ENCODE assay signal across 13 mouse cellular contexts in genomic region chr8:123331301-123331700, GRCm38 (mm10). TPM values are rescaled to one million over a fixed set of nuclear protein-coding genes. Genes with fewer than 3 reads are reported as not detected.
DNase-seq lines count a peak whose midpoint lies in the region; ATAC-seq and TF ChIP-seq lines count a peak whose summit lies in the region.
"Had no signal": no experiment of that assay in that cellular context is flagged by ENCODE, and none has a peak within 500 bp of the region (broad histone marks: within the 10 kb centered on the region; RNA-seq: fewer than 3 reads in every experiment).

No protein-coding gene starts in this region.

- no peak for ATAC-seq in liver, embryonic 14.5 days (ENCODE audit: insufficient read depth)

- TF ChIP-seq EP300 in liver, embryonic 14.5 days (IDR thresholded peaks at IDR 0.05; ENCODE audit: low read depth) = no peak

- H3K4me3 ChIP-seq in embryonic fibroblast, embryonic 13.5 days (ENCODE audit: insufficient read depth, low read length) = no peak overlapping the region
- no peak overlapping the region for H3K4me3 ChIP-seq in liver, embryonic 14.5 days (ENCODE audit: insufficient read depth in 1 of 2, low read depth in 2 of 2, low read length in 2 of 2)

- H3K27me3 ChIP-seq in liver, embryonic 14.5 days (ENCODE audit: control insufficient read depth, insufficient read depth, low read length) = no peaks in the 10 kb centered on the region

- H3K9ac ChIP-seq in liver, embryonic 14.5 days (replicated peaks) = no peak overlapping the region
- H3K9ac ChIP-seq: heart, embryonic 12.5 days; lung, embryonic 14.5 days had no signal

- no peak for TF ChIP-seq CTCF in embryonic fibroblast, embryonic 13.5 days (IDR thresholded peaks at IDR 0.05; ENCODE audit: borderline replicate concordance, insufficient read depth, low read length)
- TF ChIP-seq CTCF in liver, embryonic 14.5 days (IDR thresholded peaks at IDR 0.05; ENCODE audit: low read depth) = no peak

- peak; percentile 49 for DNase-seq in right cerebral cortex, adult 18-20 months
- no peak for DNase-seq in right cerebral cortex, postnatal 10 days (ENCODE audit: low spot score in 2 of 2)
- no peak for DNase-seq in liver, embryonic 14.5 days (ENCODE audit: low read depth in 3 of 3, low spot score in 3 of 3)
- DNase-seq in left cerebral cortex, adult 9 months (ENCODE audit: low spot score in 2 of 2) = no peak
- DNase-seq in left cerebral cortex, postnatal 10 days (ENCODE audit: extremely low spot score in 1 of 2, low spot score in 2 of 2) = no peak
- no peak for DNase-seq in cerebellum, adult 9-11 months
- DNase-seq: cerebellum, postnatal 36 days; kidney, adult 11 months; lung, embryonic 14.5 days; right cerebral cortex, postnatal 4 days; thymus, postnatal 36 days had no signal

- intact Hi-C loops in left cerebral cortex, postnatal 10 days (cut with DNase I) = no loop called here

- peak overlapping the region; percentile 76 for H3K4me2 ChIP-seq in liver, embryonic 14.5 days (ENCODE audit: low read depth)

- whole genome bisulfite sequencing in liver, embryonic 14.5 days (ENCODE audit: insufficient replicate concordance) = 53% methylated on average over 2 of the region's 2 CpGs

- peak; percentile 70 for TF ChIP-seq POLR2A in embryonic fibroblast, embryonic 13.5 days (IDR thresholded peaks at IDR 0.05; ENCODE audit: low read depth, low read length)

- H3K36me3 ChIP-seq in liver, embryonic 14.5 days (replicated peaks; ENCODE audit: control insufficient read depth, insufficient read depth, low read depth) = no peaks in the 10 kb centered on the region
- H3K36me3 ChIP-seq: heart, embryonic 12.5 days had no signal

- no peaks in the 10 kb centered on the region for H3K9me3 ChIP-seq in liver, embryonic 14.5 days (ENCODE audit: control insufficient read depth, low read length)
- H3K9me3 ChIP-seq: heart, embryonic 12.5 days had no signal

- H3K4me1 ChIP-seq in embryonic fibroblast, embryonic 13.5 days (ENCODE audit: control insufficient read depth, insufficient read depth, low read length) = peaks cover 12% of the 10 kb centered on the region
- peaks cover 15 to 34% of the 10 kb centered on the region in 2 experiments; a peak in 3 of 4 replicates for H3K4me1 ChIP-seq in liver, embryonic 14.5 days (replicated peaks; ENCODE audit: control insufficient read depth in 2 of 2, insufficient read depth in 2 of 2, low read length in 1 of 2)

- peak overlapping the region; percentile 98 for H3K27ac ChIP-seq in embryonic fibroblast, embryonic 13.5 days (ENCODE audit: insufficient read depth, low read length)
- no peak overlapping the region for H3K27ac ChIP-seq in liver, embryonic 14.5 days

RNA-seq across cellular contexts. Expression of gene Spire2, which starts 1.2 kb away (rescaled TPM):
- 3.0 and 4.7 TPM in 2 replicates for polyA plus RNA-seq in embryonic fibroblast, embryonic 13.5 days (2011; ENCODE audit: insufficient read length, low read depth, missing spikeins)
- 3.0 TPM in 2 replicates for polyA plus RNA-seq in liver, embryonic 14.5 days (2012; rRNA removed)
- 2.2 and 2.9 TPM in 2 replicates for polyA plus RNA-seq in liver, embryonic 14.5 days (2014; fragmentation: Nextera tagmentation; extraction: Ambion mirVana)
- 10 to 100 TPM; 16.2 to 17.4 TPM for total RNA-seq in left cerebral cortex, postnatal 10 days (2021)

RNA-seq across cellular contexts. Expression of gene Fanca, which starts 12.9 kb away (rescaled TPM):
- polyA plus RNA-seq in embryonic fibroblast, embryonic 13.5 days (2011; ENCODE audit: insufficient read length, low read depth, missing spikeins) = 24.0 and 37.4 TPM in 2 replicates
- polyA plus RNA-seq in liver, embryonic 14.5 days (2012; rRNA removed) = 22.8 and 24.6 TPM in 2 replicates
- 17.3 and 19.4 TPM in 2 replicates for polyA plus RNA-seq in liver, embryonic 14.5 days (2014; fragmentation: Nextera tagmentation; extraction: Ambion mirVana)
- 1 to 10 TPM; 4.0 to 4.1 TPM for total RNA-seq in left cerebral cortex, postnatal 10 days (2021)

RNA-seq across cellular contexts. Expression of gene Tcf25, which starts 42.3 kb away (rescaled TPM):
- 512 and 557 TPM in 2 replicates for polyA plus RNA-seq in embryonic fibroblast, embryonic 13.5 days (2011; ENCODE audit: insufficient read length, low read depth, missing spikeins)
- 37.8 and 45.6 TPM in 2 replicates for polyA plus RNA-seq in liver, embryonic 14.5 days (2012; rRNA removed)
- 44.0 and 53.1 TPM in 2 replicates for polyA plus RNA-seq in liver, embryonic 14.5 days (2014; fragmentation: Nextera tagmentation; extraction: Ambion mirVana)
- 100 to 1,000 TPM; 498 to 558 TPM for total RNA-seq in left cerebral cortex, postnatal 10 days (2021)
